Mouse (Mus musculus) bone marrow macrophage, adult 2 months (primary cell): ENCODE measurements at regions not wholly inside any gene's neighbourhood (a gene's known extent, or its start where the extent isn't known, plus 50 kb on each side); places are given as distances from the start of the nearest gene placed in this dataset.

Source experiments
- CTCF ChIP-seq: IDR thresholded peaks from 2 replicates; pipeline ENCODE4 v1.5.1; 2012; ENCODE audit warnings: low read depth, mild to moderate bottlenecking, low read length, moderate library complexity
- POLR2A ChIP-seq: IDR thresholded peaks from 2 replicates; pipeline ENCODE4 v1.6.1; 2012; ENCODE audit warnings: mild to moderate bottlenecking, low read depth, low read length, borderline replicate concordance

GRCm38 (mm10) chr16:77237272-77237603 is 223.7 kb downstream of the Usp25 start:
- no peak for TF ChIP-seq CTCF
- no peak for TF ChIP-seq POLR2A
